Mouse (Mus musculus): Measurements from ENCODE around the gene Lipf.

The Lipf gene

DNA sequence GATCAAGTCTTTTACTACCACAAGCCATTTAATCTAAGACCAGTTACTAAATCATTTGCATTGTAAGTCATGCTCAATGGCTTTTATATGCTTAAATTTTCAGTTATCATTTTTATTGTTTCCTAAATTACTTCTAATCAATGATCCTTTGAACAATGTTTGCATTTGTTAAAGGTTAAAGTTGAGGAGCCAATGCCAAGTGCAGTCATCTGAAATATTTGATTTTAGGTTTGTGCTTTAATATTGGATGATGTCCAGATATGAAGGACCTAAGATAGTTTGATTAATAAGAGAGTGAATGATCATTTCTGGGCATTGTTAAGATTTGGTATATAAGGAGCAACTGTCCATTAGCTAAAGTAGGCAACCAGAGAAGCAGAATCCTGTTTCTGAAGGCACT is at the start of gene Lipf:
Gene Lipf, plus strand, starts transcription at position 301 of the 400 bp plus-strand sequence.
- in situ Hi-C loops (cut with MseI, MboI), result no loop called here

DNA sequence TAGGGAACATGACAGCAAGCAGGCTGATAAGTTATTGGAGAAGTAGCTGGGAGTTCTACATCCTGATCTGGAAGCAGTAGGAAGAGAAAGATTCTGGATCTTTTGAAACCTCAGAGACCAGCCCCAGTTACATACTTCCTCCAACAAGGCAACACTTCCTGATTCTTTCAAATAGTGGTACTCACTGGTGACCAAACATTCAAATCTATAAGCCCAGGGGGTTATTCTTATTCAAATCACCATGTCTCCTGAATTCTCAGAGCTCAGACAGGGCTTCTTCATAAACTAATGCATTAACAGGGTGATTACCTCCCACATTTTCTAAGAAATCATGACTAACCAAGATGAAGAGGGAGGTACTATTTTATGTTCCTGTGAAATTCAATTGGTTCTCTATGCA is 36.9 kb upstream of the Lipf start:
- in situ Hi-C loops (cut with MseI, MboI), result no loop called here

DNA sequence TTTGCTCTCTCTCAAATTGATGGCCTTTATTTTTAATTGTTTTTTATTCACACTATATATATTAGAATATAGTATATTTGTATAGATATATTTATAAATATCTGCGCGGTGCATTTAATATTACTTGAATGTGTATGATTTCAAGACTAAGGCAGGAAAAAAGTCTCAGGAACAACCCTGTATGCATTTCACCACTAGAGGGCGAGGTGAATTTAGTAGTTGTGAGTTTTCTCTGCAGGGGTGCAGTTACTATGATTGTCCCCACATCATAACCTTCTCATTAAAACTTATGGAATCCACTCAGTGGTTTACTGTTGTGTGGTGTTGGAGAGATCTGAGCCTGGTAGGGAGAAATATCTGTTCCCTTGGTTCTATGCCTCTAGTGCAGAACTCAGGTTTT is 18.0 kb downstream of the Lipf start:
- in situ Hi-C loops (cut with MseI, MboI), result no loop called here

DNA sequence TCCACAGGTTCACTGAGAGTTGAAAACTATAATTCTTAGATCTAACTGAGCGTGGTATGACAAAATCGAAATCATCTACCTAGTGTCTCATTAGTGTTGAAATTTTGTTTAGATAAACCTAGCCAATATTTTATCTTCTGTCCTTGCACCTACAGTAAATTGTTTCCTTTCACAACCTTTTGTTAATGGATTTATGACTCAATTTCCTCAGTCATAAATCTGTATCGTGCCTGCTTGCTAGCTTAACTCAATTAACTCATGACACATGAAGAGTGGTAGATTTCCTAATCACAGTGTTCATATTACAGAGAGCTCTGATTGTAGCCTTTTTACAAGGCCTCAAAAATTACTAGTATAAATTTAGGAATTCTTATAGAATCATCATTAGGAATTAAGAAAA is 22.1 kb downstream of the Lipf start:
- in situ Hi-C loops (cut with MseI, MboI), result no loop called here

DNA sequence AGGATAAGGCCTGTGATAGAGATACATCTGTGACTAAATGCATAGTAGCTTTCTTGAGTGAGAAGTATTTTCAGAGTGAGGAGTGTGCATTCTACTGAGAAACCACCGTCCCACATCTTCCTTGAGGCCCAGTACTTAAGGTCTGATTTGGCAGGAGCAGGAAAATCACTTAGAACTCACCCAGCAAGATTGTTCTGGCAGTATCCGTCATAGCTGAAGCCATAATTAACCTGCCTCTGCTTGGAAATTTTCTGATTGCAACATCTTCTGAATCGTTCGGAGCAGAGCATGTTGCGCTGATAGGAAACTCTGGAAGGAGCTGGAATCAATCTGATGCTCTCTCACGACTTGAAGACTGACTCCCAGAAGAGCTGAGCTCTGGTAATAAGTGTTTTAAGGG is 47.0 kb downstream of the Lipf start, which contains the start of gene Lipk:
Gene Lipk, plus strand, starts transcription at position 289 of the 400 bp plus-strand sequence.
- in situ Hi-C loops (cut with MseI, MboI), result no loop called here

DNA sequence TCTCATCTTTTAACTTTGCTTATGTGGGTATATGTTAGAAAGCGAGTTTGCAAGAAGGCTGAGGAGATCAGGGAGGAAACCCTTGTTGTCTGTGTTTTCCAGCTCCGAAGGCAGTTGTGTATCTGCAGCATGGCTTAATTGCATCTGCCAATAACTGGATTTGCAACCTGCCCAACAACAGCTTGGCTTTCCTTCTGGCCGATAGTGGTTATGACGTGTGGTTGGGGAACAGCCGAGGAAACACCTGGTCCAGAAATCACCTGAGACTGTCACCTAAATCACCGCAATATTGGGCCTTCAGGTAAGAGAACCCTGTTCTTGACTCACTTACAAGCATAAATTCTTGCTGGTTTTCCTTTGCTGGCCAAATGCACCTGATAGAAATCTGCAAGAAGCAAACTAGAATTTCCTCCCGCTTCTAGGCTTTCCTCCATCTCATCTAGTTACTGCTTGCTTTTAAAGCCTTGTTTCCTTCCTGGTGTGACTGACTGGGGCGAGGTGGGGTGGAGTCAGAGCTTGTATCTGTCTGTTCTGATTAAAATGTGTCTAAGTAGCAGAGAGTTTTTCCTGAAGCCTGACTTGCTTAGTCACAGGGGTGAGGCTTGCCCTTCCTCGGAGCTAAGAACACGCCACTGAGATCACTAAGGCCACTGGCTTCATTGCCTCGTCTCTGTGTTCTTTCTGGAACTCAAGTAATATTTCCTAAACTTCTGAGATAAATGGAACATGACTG is 60.6 kb downstream of the Lipf start:
- in situ Hi-C loops (cut with MseI, MboI), result no loop called here

DNA sequence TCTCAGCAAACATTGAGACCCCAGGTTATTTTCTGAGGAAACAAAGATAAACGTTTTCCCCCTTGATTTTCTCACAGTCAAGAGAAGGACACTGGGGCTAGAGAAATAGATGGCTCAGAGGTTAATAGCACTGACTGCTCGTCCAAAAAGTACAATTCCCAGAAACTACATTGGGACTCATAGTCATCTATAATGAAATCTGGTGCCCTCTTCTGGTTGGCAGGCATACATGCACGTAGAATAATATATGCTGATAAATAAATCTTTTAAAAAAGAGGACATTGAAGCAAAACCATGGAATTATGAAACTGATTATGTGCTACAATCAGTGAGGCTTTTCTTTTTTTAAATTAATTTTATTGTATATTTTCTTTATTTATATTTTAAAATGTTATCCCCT is 61.8 kb downstream of the Lipf start:
- in situ Hi-C loops (cut with MseI, MboI), result no loop called here
